Comparison of ENCODE assay signal across 30 mouse cellular contexts in genomic region chr4:119148741-119149140, GRCm38 (mm10).
"Had no signal": no experiment of that assay in that cellular context is flagged by ENCODE, and none has a peak within 500 bp of the region (broad histone marks: within the 10 kb centered on the region; RNA-seq: fewer than 3 reads in every experiment).

No protein-coding gene starts in this region.

- H3K4me1 ChIP-seq: heart, embryonic 15.5 days; hindbrain, embryonic 12.5 days; hindbrain, embryonic 13.5 days; hindbrain, embryonic 15.5 days; intestine, embryonic 15.5 days; kidney, embryonic 15.5 days had no signal

- H3K36me3 ChIP-seq: heart, embryonic 10.5 days; heart, embryonic 12.5 days; heart, embryonic 13.5 days; heart, embryonic 15.5 days; hindbrain, embryonic 10.5 days; hindbrain, embryonic 12.5 days; hindbrain, embryonic 13.5 days; hindbrain, embryonic 15.5 days; intestine, embryonic 15.5 days; kidney, embryonic 15.5 days had no signal

- H3K9me3 ChIP-seq: heart, embryonic 10.5 days; heart, embryonic 12.5 days; heart, embryonic 13.5 days; heart, embryonic 15.5 days; hindbrain, embryonic 10.5 days; hindbrain, embryonic 12.5 days; hindbrain, embryonic 13.5 days; hindbrain, embryonic 15.5 days; intestine, embryonic 15.5 days; kidney, embryonic 15.5 days had no signal

- H3K9ac ChIP-seq: heart, embryonic 12.5 days; heart, embryonic 13.5 days; heart, embryonic 15.5 days; hindbrain, embryonic 12.5 days; hindbrain, embryonic 13.5 days; hindbrain, embryonic 14.5 days; hindbrain, embryonic 15.5 days; intestine, embryonic 15.5 days; kidney, embryonic 15.5 days had no signal

- H3K27me3 ChIP-seq: hindbrain, embryonic 12.5 days; hindbrain, embryonic 13.5 days; hindbrain, embryonic 15.5 days; intestine, embryonic 15.5 days had no signal

- DNase-seq: heart, postnatal 10 days; heart, postnatal 14 days; heart, postnatal 36 days; heart, postnatal 4 days; kidney, adult 11 months; kidney, adult 18-20 months; kidney, adult 2 months; kidney, adult 8-10 months; kidney, adult 9 months; kidney, postnatal 10 days; kidney, postnatal 14 days; kidney, postnatal 25 days; kidney, postnatal 36 days; kidney, postnatal 4 days; layer of hippocampus, adult 9-11 months; layer of hippocampus, postnatal 36 days had no signal

- H3K27ac ChIP-seq: heart, embryonic 10.5 days; heart, embryonic 13.5 days; heart, embryonic 15.5 days; hindbrain, embryonic 10.5 days; hindbrain, embryonic 12.5 days; hindbrain, embryonic 13.5 days; hindbrain, embryonic 14.5 days; hindbrain, embryonic 15.5 days; hindbrain, postnatal 0 days; intestine, embryonic 15.5 days; kidney, embryonic 15.5 days; kidney, postnatal 0 days; layer of hippocampus, adult 2 months had no signal

- H3K4me3 ChIP-seq: heart, embryonic 10.5 days; heart, embryonic 12.5 days; heart, embryonic 13.5 days; heart, embryonic 15.5 days; hindbrain, embryonic 10.5 days; hindbrain, embryonic 12.5 days; hindbrain, embryonic 13.5 days; hindbrain, embryonic 15.5 days; intestine, embryonic 15.5 days; kidney, embryonic 15.5 days; layer of hippocampus, adult 2 months had no signal
